In genomic region chr11:116104006-116104646, GRCm38 (mm10) we compare ENCODE assay signal across 8 mouse cellular contexts. TPM values are rescaled to one million over a fixed set of nuclear protein-coding genes. Genes with fewer than 3 reads are reported as not detected.
A peak's percentile ranks its signal among the peaks of the same experiment; 100 is the strongest.
DNase-seq lines count a peak whose midpoint lies in the region; ATAC-seq and TF ChIP-seq lines count a peak whose summit lies in the region.

No protein-coding gene starts in this region.

- no peak for TF ChIP-seq CTCF in E14TG2a.4 (conservative IDR thresholded peaks at IDR 0.05; ENCODE audit: low read length)

- 0 out of 2 replicates have a peak overlapping the region, but pooled peaks have one; percentile 7 for H3K4me2 ChIP-seq in intestine, embryonic 14.5 days (ENCODE audit: low read length)
- no peak overlapping the region for H3K4me2 ChIP-seq in liver, embryonic 15.5 days
- no peak overlapping the region for H3K4me2 ChIP-seq in stomach, embryonic 14.5 days (replicated peaks; ENCODE audit: low read depth, low read length)

- H3K4me3 ChIP-seq in E14TG2a.4 (replicated peaks; ENCODE audit: low read length): peak overlapping the region; percentile 53
- no peak overlapping the region for H3K4me3 ChIP-seq in intestine, embryonic 14.5 days (ENCODE audit: low read depth, low read length)
- no peak overlapping the region for H3K4me3 ChIP-seq in liver, embryonic 15.5 days (replicated peaks)
- no peak overlapping the region for H3K4me3 ChIP-seq in stomach, embryonic 14.5 days (ENCODE audit: low read depth, low read length)

- peaks cover 96% of the 10 kb centered on the region for H3K4me1 ChIP-seq in E14TG2a.4 (replicated peaks; ENCODE audit: low read depth, low read length)
- H3K4me1 ChIP-seq in intestine, embryonic 14.5 days (replicated peaks; ENCODE audit: control insufficient read depth, insufficient read depth, low read length): peaks cover 62% of the 10 kb centered on the region
- peaks cover 83% of the 10 kb centered on the region for H3K4me1 ChIP-seq in liver, embryonic 15.5 days (replicated peaks)
- H3K4me1 ChIP-seq in stomach, embryonic 14.5 days (ENCODE audit: control insufficient read depth, insufficient read depth, low read length): peaks cover 84% of the 10 kb centered on the region

- peak; percentile 50 for ATAC-seq in intestine, embryonic 14.5 days (replicated peaks; ENCODE audit: low FRiP score, low TSS enrichment, low read depth)
- ATAC-seq in liver, embryonic 15.5 days (ENCODE audit: insufficient read depth): peak; percentile 57
- peak; percentile 78 for ATAC-seq in stomach, embryonic 14.5 days (ENCODE audit: insufficient number of reproducible peaks, insufficient read depth, low FRiP score, low read depth)

- peak overlapping the region; percentile 60 for H3K27ac ChIP-seq in intestine, embryonic 14.5 days (ENCODE audit: low read depth)
- peak overlapping the region; percentile 62 for H3K27ac ChIP-seq in liver, embryonic 15.5 days (replicated peaks)
- peak overlapping the region; percentile 86 for H3K27ac ChIP-seq in stomach, embryonic 14.5 days (ENCODE audit: low read length)

- no peak overlapping the region for H3K9ac ChIP-seq in intestine, embryonic 14.5 days (ENCODE audit: low read length)
- no peak overlapping the region for H3K9ac ChIP-seq in liver, embryonic 15.5 days
- H3K9ac ChIP-seq in stomach, embryonic 14.5 days (replicated peaks; ENCODE audit: low read depth, low read length): no peak overlapping the region

- H3K9me3 ChIP-seq in E14TG2a.4 (ENCODE audit: low read length): no peaks in the 10 kb centered on the region
- no peaks in the 10 kb centered on the region for H3K9me3 ChIP-seq in intestine, embryonic 14.5 days (ENCODE audit: control insufficient read depth, low read length)
- H3K9me3 ChIP-seq in liver, embryonic 15.5 days (replicated peaks): no peaks in the 10 kb centered on the region
- H3K9me3 ChIP-seq in stomach, embryonic 14.5 days (ENCODE audit: control insufficient read depth, low read depth, low read length): no peaks in the 10 kb centered on the region

- 33% methylated on average over 14 of the region's 14 CpGs for WGBS in intestine, embryonic 14.5 days
- WGBS in liver, embryonic 15.5 days (ENCODE audit: insufficient replicate concordance): 36% methylated on average over 14 of the region's 14 CpGs
- WGBS in stomach, embryonic 14.5 days: 32% methylated on average over 14 of the region's 14 CpGs

- intact Hi-C loops in gastrocnemius, postnatal 14 days (cut with DNase I; ENCODE audit: low total_unique reads): no loop called here

- H3K36me3 ChIP-seq in E14TG2a.4 (ENCODE audit: insufficient read depth, low read length): no peaks in the 10 kb centered on the region
- no peaks in the 10 kb centered on the region for H3K36me3 ChIP-seq in intestine, embryonic 14.5 days (ENCODE audit: control insufficient read depth, insufficient read depth, low read length)
- no peaks in the 10 kb centered on the region for H3K36me3 ChIP-seq in liver, embryonic 15.5 days (replicated peaks)
- H3K36me3 ChIP-seq in stomach, embryonic 14.5 days (ENCODE audit: control insufficient read depth, insufficient read depth, low read length): no peaks in the 10 kb centered on the region

- DNase-seq in adrenal gland, adult 2 months: peak; percentile 89
- peak; percentile 79 for DNase-seq in gastrocnemius, postnatal 14 days
- DNase-seq in intestine, embryonic 14.5 days (ENCODE audit: low spot score): peak; percentile 74
- DNase-seq in frontal cortex, postnatal 10 days (ENCODE audit: low spot score in 2 of 2): no peak
- DNase-seq in urinary bladder, postnatal 10 days (ENCODE audit: low spot score): no peak

- peaks cover 37% of the 10 kb centered on the region for H3K27me3 ChIP-seq in E14TG2a.4 (ENCODE audit: insufficient read depth, low read length)
- peaks cover 24% of the 10 kb centered on the region for H3K27me3 ChIP-seq in intestine, embryonic 14.5 days (replicated peaks; ENCODE audit: control insufficient read depth, insufficient read depth, low read length)
- peaks cover 36% of the 10 kb centered on the region for H3K27me3 ChIP-seq in liver, embryonic 15.5 days
- peaks cover 17% of the 10 kb centered on the region for H3K27me3 ChIP-seq in stomach, embryonic 14.5 days (ENCODE audit: control insufficient read depth, insufficient read depth, low read length)

RNA-seq across cellular contexts. Expression of gene Wbp2, which starts 17.3 kb away (rescaled TPM):
- total RNA-seq in adrenal gland, adult 2 months (2021): 100 to 1,000 TPM; 165 to 185 TPM
- 517 and 528 TPM in 2 replicates for polyA plus RNA-seq in adrenal gland, adult 2 months (2012; rRNA removed)
- 10 to 100 TPM; 61.6 to 65.3 TPM for total RNA-seq in gastrocnemius, postnatal 14 days (2021)
- polyA plus RNA-seq in intestine, embryonic 14.5 days (2014; fragmentation: Nextera tagmentation; extraction: Ambion mirVana): 78.0 and 85.0 TPM in 2 replicates
- 83.9 and 93.0 TPM in 2 replicates for polyA plus RNA-seq in liver, embryonic 15.5 days (2015; fragmentation: Nextera tagmentation; extraction: Ambion mirVana)
- polyA plus RNA-seq in stomach, embryonic 14.5 days (2014; fragmentation: Nextera tagmentation; extraction: Ambion mirVana): 74.0 and 82.4 TPM in 2 replicates

RNA-seq across cellular contexts. Expression of gene Trim47, which starts 22.9 kb away (rescaled TPM):
- 10 to 100 TPM; 10.3 to 17.9 TPM for total RNA-seq in adrenal gland, adult 2 months (2021)
- 49.1 and 68.9 TPM in 2 replicates for polyA plus RNA-seq in adrenal gland, adult 2 months (2012; rRNA removed)
- total RNA-seq in gastrocnemius, postnatal 14 days (2021): 10 to 100 TPM; 21.2 to 21.3 TPM
- polyA plus RNA-seq in intestine, embryonic 14.5 days (2014; fragmentation: Nextera tagmentation; extraction: Ambion mirVana): 10.8 and 13.1 TPM in 2 replicates
- 5.4 and 7.6 TPM in 2 replicates for polyA plus RNA-seq in liver, embryonic 15.5 days (2015; fragmentation: Nextera tagmentation; extraction: Ambion mirVana)
- polyA plus RNA-seq in stomach, embryonic 14.5 days (2014; fragmentation: Nextera tagmentation; extraction: Ambion mirVana): 12.2 and 17.3 TPM in 2 replicates

RNA-seq across cellular contexts. Expression of gene Unc13d, which starts 26.4 kb away (rescaled TPM):
- 1 to 10 TPM in 1 of 2 experiments, under 1 TPM in 1; 0.83 to 1.0 TPM for total RNA-seq in adrenal gland, adult 2 months (2021)
- polyA plus RNA-seq in adrenal gland, adult 2 months (2012; rRNA removed): 2.3 and 3.4 TPM in 2 replicates
- total RNA-seq in gastrocnemius, postnatal 14 days (2021): under 1 TPM; 0.31 to 0.33 TPM
- polyA plus RNA-seq in intestine, embryonic 14.5 days (2014; fragmentation: Nextera tagmentation; extraction: Ambion mirVana): 2.6 and 3.5 TPM in 2 replicates
- 21.4 and 23.3 TPM in 2 replicates for polyA plus RNA-seq in liver, embryonic 15.5 days (2015; fragmentation: Nextera tagmentation; extraction: Ambion mirVana)
- 3.7 and 4.7 TPM in 2 replicates for polyA plus RNA-seq in stomach, embryonic 14.5 days (2014; fragmentation: Nextera tagmentation; extraction: Ambion mirVana)

RNA-seq across cellular contexts. Expression of gene Trim65, which starts 26.8 kb away (rescaled TPM):
- total RNA-seq in adrenal gland, adult 2 months (2021): 10 to 100 TPM in 1 of 2 experiments, 1 to 10 TPM in 1; 9.5 to 11.8 TPM
- polyA plus RNA-seq in adrenal gland, adult 2 months (2012; rRNA removed): 15.9 and 16.0 TPM in 2 replicates
- total RNA-seq in gastrocnemius, postnatal 14 days (2021): 1 to 10 TPM; 3.3 to 3.5 TPM
- 5.3 and 5.5 TPM in 2 replicates for polyA plus RNA-seq in intestine, embryonic 14.5 days (2014; fragmentation: Nextera tagmentation; extraction: Ambion mirVana)
- 1.2 and 1.5 TPM in 2 replicates for polyA plus RNA-seq in liver, embryonic 15.5 days (2015; fragmentation: Nextera tagmentation; extraction: Ambion mirVana)
- polyA plus RNA-seq in stomach, embryonic 14.5 days (2014; fragmentation: Nextera tagmentation; extraction: Ambion mirVana): 5.0 and 6.4 TPM in 2 replicates

RNA-seq across cellular contexts. Expression of gene Mrpl38, which starts 34.5 kb away (rescaled TPM):
- total RNA-seq in adrenal gland, adult 2 months (2021): 100 to 1,000 TPM; 102 to 108 TPM
- 134 and 167 TPM in 2 replicates for polyA plus RNA-seq in adrenal gland, adult 2 months (2012; rRNA removed)
- total RNA-seq in gastrocnemius, postnatal 14 days (2021): 10 to 100 TPM; 41.8 to 49.5 TPM
- polyA plus RNA-seq in intestine, embryonic 14.5 days (2014; fragmentation: Nextera tagmentation; extraction: Ambion mirVana): 111 and 113 TPM in 2 replicates
- 48.8 and 51.1 TPM in 2 replicates for polyA plus RNA-seq in liver, embryonic 15.5 days (2015; fragmentation: Nextera tagmentation; extraction: Ambion mirVana)
- 93.9 and 94.2 TPM in 2 replicates for polyA plus RNA-seq in stomach, embryonic 14.5 days (2014; fragmentation: Nextera tagmentation; extraction: Ambion mirVana)

Comparison
In these comparisons a context has a peak if more than half of its experiments do, and no peak if none do; other contexts are left out.
1. DNase-seq: peak in adrenal gland, adult 2 months (single experiment), gastrocnemius, postnatal 14 days (single experiment) and intestine, embryonic 14.5 days (single experiment); none in frontal cortex, postnatal 10 days (0 of 2) and urinary bladder, postnatal 10 days (single experiment).
2. Peak in every context shown above with its lines, with median percentiles within 50 percentile points of each other: ATAC-seq and H3K27ac ChIP-seq.